Mouse (Mus musculus) erythroblast, embryonic 14.5 days (primary cell): ENCODE data around the gene Cit.

Source experiments
- GATA1 ChIP-seq: IDR thresholded peaks from 2 replicates; pipeline ENCODE4 v1.6.1; 2012; ENCODE audit warnings: low read length, inconsistent platforms, mixed read lengths
- TAL1 ChIP-seq: IDR thresholded peaks from 3 replicates; pipeline ENCODE4 v1.6.1; 2012; ENCODE audit warnings: low read length, inconsistent platforms, mixed read lengths

GRCm38 (mm10) chr5:115909106-115909505, 64.0 kb downstream of the Cit start:
- TF ChIP-seq GATA1: no peak
- TF ChIP-seq TAL1: no peak
